Mouse (Mus musculus) adrenal gland, adult (tissue): Measurements from ENCODE around the gene Cxcl9.

Source experiments
- DNase-seq, 2 experiments: peaks; one replicate each; pipeline ENCODE4 v3.0.0; 2022 to 2023; ENCODE audit warnings: low spot score in 1 of 2; ENCODE audit not compliant: inconsistent age in 2 of 2

Cxcl9 gene

DNA sequence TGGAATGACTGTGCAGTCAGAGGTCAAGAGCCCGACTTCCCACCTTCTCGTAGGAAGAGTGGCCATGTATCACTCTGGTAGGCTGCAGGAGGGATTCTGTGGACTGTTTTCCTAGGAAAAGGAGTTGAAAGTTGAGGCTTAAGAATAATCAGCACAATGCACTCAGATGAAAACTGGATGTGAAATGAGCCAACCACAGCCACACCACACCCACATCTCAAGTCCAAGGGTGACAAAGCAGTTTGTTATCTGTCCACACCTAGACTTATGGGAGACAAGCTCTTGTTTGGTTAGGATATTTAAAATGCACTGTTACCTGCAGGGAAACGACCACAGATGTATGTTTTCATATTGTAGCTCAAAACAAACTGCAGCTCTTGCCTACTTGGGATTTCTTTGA is 44.8 kb downstream of the Cxcl9 start:
- DNase-seq: no peak

DNA sequence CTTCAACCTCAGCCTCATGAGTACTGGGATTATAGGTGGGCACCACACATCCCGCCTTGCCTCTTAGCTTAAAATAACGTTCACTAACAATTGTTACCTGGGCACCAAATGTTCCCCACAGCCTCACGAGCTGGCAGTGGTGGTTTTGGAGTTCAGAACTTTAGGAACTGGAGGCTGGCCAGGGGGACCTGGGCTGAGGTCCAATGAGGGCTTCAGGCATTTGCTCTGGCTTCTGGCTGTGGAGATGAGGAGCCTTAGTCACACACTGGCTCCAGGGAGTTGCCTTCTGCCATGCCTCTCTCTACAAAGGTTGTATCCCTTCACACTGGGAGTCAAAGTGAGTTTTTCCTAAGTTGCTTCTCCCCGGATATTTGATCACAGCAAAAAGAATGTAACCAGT is 45.3 kb downstream of the Cxcl9 start:
- DNase-seq: peak in 1 of 2 experiments; percentile 51

DNA sequence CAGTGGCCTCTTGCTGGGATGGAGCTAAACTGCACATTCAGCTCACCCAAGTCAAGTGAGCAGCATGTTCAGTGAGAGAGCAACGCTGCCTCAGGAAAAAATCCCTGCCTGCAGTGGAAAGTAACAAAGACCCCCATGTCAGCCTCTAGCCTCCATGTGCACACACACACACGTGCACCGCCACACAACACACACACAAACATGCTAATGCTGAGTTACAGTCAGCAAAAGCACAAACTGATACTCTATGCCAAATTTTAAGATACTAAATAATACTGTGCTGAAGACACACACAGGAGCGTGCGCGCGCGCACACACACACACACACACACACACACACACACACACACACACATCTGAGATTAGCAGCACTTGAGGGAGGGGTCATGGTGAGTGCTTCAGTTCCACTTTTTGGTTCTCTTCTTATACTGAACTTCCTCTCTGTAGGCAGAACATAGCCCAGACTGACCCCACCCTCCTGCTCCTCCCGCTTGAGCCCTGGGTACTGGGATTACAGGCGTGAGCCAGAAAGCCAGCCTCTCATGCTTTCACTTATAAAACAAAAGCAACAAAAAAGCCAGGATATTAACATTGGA is 48.8 kb downstream of the Cxcl9 start:
- DNase-seq: no peak

DNA sequence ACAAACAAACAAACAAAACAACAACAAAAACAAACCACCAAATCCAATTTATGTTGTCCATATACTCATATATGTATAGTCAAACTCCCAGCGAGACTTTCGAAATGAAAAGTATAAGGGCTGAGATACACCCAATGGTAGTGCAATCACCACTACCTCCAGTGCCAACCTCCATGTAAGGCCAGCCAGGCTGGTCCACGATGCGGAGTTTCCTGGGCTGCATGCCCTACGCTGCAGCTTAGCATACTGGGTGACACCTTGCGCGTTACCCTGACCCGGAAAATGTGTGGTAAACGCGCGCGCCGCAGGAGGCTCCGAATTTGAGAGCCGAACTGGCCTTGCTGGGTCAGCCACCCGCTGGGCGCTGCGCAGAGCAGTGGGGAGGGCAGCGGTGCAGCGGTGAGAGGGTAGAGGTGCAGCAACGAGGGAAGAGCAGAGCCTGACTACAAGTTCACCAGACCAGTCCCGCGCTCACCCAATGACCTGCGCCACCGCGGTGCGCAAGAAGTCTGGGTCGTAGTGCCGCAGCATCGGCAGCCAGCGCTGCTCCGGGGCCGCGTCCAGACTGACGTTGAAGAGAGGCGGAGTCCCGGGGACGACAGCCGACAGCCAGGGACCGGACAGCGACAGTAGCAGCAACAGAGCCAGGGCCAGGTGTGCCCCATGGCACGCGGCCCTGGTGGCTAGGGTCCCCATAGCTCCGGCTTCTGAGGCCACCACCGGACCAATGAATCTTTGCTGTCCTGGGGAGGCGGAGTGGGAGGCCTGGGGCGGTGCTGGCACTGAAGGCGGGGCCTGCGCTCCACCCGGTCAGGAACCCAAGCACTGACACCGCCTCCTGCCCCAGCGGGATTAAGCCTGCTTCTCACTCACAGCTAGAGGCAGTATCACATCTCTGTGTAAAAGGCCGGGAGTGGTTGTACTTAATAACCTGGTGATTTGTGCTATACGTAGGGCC is 50.2 kb downstream of the Cxcl9 start, which contains the start of gene Naaa:
Gene Naaa, minus strand, starts transcription at position 734 of the 958 bp plus-strand sequence.
- DNase-seq: peak; percentile 92 to 98
